Mouse (Mus musculus) bone marrow macrophage, adult 2 months (primary cell): Measurements from ENCODE around the gene Gm20388. TPM values are rescaled to one million over a fixed set of nuclear protein-coding genes. Genes with fewer than 3 reads are reported as not detected.

Experiments used
- H3K27ac ChIP-seq: 2 replicates; pipeline ENCODE4 v1.5.1; 2012; ENCODE audit warnings: low read depth, low read length; ENCODE audit not compliant: insufficient read depth
- H3K4me1 ChIP-seq: 2 replicates; pipeline ENCODE4 v1.6.1; 2012; ENCODE audit warnings: low read length; ENCODE audit not compliant: control insufficient read depth, insufficient read depth
- H3K4me3 ChIP-seq: 2 replicates; pipeline ENCODE4 v1.5.1; 2012; ENCODE audit warnings: mild to moderate bottlenecking, low read length, moderate library complexity; ENCODE audit not compliant: insufficient read depth
- CTCF ChIP-seq: IDR thresholded peaks from 2 replicates; pipeline ENCODE4 v1.5.1; 2012; ENCODE audit warnings: low read depth, mild to moderate bottlenecking, low read length, moderate library complexity
- POLR2A ChIP-seq: IDR thresholded peaks from 2 replicates; pipeline ENCODE4 v1.6.1; 2012; ENCODE audit warnings: mild to moderate bottlenecking, low read depth, low read length, borderline replicate concordance
- polyA plus RNA-seq: library from polyadenylated mRNA; stranded (reverse); fragments of >200 nt; gene quantifications from 2 replicates; pipeline ENCODE4 v1.2.4, GENCODE M21; 2012; ENCODE audit not compliant: missing spikeins, insufficient read depth, insufficient read length

Gene Gm20388
- polyA plus RNA-seq, 1 experiment: 32.7 TPM

DNA sequence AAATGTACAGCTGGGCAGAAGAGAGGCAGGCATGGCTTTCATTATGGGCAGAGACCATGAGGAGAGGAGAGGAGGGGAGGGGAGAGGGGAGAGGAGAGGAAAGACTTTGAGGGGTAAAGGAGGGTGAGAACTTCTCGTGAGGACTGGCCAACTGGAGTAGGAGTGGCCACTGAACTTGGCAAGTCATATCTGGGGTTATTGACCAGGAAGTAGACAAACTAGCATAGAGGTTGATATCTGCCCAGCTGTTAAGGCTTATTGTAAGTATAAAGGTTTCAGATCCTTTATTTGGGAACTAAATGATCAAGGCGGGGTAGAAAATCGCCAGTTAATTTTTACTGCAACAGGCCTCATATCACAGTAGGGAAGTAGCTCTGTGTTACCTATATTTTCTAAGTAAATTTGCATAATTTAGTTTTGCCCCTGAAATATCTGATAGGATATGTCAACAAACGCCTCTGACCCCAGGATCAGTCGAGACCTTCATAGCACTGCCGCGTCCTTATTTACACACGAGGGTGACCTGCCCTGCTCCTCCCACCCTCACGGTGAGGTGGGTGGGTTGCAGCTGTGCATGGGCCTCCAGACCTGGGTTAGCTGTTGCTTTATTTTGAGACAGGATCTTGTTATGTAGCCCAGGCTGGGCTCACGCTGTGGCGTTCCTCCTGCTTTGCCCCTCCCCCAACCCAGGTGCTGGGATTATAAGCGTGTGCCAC lies 2152.0 kb downstream of the Gm20388 start:
- no peak overlapping the region for H3K4me3 ChIP-seq
- TF ChIP-seq POLR2A (no peak), CTCF (no peak)

DNA sequence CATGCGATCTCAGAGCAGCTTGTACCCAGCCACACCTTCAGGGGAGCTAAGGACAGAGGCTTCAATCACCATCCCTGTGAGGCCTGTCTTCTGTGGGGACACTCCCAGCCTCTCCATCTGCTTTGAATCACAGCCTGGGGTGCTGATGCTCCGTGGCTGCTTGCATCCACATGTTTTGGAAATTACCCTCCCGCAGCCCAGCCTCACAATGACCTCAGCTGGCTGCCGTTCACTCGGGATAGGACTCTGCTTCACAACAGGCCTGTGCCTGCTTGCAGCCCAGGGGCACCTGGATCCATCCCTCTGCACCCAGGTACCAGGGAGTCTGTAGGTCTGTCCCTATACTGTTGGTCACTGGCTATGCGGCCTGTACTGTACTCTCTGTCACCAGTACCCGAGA lies 2153.7 kb downstream of the Gm20388 start:
- TF ChIP-seq POLR2A: no peak
- no peak for TF ChIP-seq CTCF
- Histone ChIP-seq H3K4me3 (no peak overlapping the region), H3K4me1 (no peaks in the 10 kb centered on the region), H3K27ac (no peak overlapping the region)

More for the DNA sequence above, 2152.0 kb downstream of the Gm20388 start:
- Histone ChIP-seq H3K27ac (no peak overlapping the region), H3K4me1 (no peaks in the 10 kb centered on the region)

DNA sequence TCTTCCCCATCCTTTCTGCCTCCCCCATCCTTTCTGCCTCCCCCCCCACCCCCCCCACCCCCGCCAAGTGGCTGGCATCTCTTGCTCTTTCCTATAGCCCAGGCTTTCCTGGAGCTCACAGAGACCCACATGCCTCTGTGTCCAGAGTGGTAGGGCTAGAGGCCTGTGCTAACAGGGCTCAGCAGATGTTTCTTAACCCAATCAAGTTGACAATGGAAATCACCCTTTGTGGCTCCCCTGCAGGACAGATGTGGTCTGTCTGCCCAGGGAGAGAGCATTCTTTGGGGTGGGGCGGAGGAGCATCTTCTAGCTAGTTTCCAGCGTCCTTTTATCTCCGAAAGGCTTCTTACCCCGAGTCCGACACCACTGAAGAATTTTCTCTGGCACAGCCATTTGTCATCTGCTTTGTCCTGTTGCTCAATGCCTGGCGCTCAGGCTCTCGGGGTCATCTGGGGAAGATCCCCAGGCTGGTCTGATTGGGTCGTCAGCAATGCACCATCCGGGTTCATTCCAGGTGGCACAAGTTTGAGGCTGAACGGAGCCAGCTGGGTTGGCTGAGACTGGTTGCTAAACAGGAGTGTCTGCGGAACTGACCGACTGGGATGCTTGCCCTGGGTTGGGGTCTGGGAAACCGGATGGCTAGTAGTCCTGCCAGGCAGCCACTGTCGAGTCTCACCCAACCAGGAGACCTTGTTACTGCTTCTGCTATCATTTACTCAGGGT lies 2157.3 kb downstream of the Gm20388 start:
- no peak overlapping the region for H3K4me3 ChIP-seq
- no peaks in the 10 kb centered on the region for H3K4me1 ChIP-seq
- no peak for TF ChIP-seq POLR2A
- TF ChIP-seq CTCF: no peak
- no peak overlapping the region for H3K27ac ChIP-seq

DNA sequence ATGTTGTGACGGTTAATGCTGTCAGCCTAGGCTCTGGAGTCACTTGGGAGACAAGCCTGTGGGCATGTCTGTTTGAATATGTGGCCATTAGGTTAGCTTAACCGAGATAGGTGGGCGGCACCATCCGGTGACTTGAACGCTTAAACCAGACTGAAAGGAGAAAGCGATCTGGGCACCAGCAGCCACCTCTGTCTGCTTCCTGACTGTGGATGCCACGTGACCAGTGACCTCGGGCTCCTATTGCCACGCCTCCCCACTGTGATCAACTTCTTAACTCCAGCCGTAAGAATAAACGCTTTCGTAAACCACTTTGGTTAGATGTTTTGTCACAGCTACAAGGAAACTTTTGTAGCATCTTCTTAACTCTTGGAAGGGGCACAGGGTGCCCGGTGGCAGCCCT lies 2158.0 kb downstream of the Gm20388 start:
- Histone ChIP-seq H3K27ac (no peak overlapping the region), H3K4me1 (no peaks in the 10 kb centered on the region), H3K4me3 (no peak overlapping the region)
- TF ChIP-seq CTCF: no peak
- TF ChIP-seq POLR2A: no peak

DNA sequence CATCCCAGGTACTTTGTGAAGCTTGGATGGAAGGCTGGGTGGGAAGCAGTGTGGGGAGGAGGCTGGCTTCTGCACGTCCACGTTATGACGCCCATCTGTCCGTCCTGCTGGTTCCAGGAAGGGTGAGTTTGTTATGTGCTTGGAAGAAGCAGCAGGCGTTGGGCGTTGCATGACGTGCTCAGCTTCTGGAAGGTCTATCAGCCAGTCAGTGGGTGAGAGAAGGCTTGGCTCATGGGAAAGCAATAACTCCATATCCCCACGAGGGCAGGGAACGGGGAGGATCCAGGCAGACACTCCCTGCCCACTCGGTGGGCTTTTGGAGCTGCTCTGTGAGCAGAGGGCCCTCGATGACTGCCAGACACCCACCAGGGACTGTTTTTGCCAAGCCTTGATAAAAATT lies 2158.6 kb downstream of the Gm20388 start:
- TF ChIP-seq POLR2A (no peak), CTCF (no peak)
- no peak overlapping the region for H3K4me3 ChIP-seq
- H3K4me1 ChIP-seq: no peaks in the 10 kb centered on the region
- no peak overlapping the region for H3K27ac ChIP-seq

DNA sequence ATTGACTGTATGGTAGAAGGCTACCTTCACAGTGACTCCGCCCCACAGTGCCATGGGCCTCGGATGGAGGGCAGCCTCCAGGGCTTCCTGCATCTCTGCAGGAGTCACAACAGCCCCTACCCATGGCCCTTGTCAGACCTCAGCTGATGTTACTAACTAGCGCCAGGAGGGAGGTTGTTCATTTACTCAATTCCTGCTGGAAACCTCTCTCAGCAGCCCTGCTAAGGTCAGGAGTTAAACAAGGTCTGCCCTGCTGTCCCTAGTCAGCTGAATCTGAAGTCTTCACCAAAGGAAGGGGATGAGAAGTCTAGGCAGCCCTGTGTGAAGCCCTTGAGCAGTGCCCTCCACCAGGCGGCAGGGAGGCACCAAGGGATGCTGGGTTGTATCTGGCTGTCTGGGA lies 2160.6 kb downstream of the Gm20388 start:
- TF ChIP-seq CTCF (no peak), POLR2A (no peak)
- no peaks in the 10 kb centered on the region for H3K4me1 ChIP-seq
- H3K4me3 ChIP-seq: no peak overlapping the region
- no peak overlapping the region for H3K27ac ChIP-seq

DNA sequence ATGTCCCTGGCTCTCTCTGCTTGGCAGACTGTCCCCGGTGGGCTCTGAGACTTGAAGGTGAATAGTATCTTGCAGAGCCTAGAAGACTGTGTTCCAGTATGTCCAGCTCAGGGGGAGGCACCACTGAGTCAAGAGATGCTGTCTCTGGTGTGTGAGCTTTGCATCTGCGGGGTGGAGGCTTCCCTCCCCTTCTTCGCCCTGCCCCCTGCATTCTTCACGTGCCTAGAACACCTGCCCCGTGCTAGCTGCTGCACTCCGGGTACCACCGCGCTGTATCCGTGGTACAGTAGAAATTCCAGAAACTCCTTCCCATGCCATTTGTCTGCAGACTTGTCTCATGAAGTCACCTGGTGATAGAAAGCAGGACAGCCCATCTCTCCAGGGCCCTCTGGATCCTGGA lies 2163.3 kb downstream of the Gm20388 start:
- Histone ChIP-seq H3K4me3 (no peak overlapping the region), H3K27ac (no peak overlapping the region), H3K4me1 (0 out of 2 replicates have a peak, but pooled peaks cover 2% of the 10 kb centered on the region)
- TF ChIP-seq CTCF (no peak), POLR2A (no peak)

DNA sequence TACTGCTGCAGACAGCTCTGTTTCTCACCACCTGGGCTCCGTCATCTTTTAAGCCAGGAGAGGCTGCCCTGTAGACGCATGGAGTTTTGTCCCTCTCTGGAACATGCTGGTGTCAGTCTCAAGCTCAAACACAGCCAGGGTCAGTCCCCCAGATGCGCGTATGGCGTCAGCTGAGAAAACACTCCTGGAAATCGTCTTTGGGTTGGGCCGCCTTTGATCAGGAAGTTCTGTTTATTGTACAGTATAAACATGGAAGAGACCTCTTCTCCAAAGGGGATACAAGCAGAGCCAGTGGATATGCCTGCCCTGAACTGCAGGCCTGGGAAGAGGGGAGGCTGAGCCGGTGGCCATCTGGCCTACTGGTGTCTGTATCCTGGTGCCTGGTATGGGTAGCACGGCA lies 2163.8 kb downstream of the Gm20388 start:
- Histone ChIP-seq H3K4me3 (no peak overlapping the region), H3K27ac (no peak overlapping the region), H3K4me1 (0 out of 2 replicates have a peak, but pooled peaks cover 2% of the 10 kb centered on the region)
- no peak for TF ChIP-seq CTCF
- no peak for TF ChIP-seq POLR2A

DNA sequence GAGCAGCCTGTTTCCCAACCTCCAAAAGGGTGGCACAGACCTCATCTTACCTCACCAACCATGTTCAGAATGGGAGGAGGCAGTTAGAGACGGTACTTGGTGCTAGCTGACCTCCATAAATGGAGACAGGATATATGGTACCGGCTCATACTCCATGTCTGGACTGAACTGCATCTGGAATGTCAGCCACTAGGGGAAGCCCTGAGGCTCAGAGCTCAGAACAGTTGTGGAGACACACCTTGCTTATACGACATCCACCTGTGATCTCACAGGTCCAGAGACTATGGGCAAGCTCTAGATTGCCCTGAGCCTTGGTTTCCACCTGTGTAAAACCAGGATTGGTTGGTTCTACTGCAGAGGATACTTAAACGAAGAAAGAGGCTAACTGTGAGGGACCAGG lies 2164.3 kb downstream of the Gm20388 start:
- TF ChIP-seq POLR2A: no peak
- TF ChIP-seq CTCF: no peak
- no peak overlapping the region for H3K27ac ChIP-seq
- H3K4me3 ChIP-seq: no peak overlapping the region
- 0 out of 2 replicates have a peak, but pooled peaks cover 2% of the 10 kb centered on the region for H3K4me1 ChIP-seq

DNA sequence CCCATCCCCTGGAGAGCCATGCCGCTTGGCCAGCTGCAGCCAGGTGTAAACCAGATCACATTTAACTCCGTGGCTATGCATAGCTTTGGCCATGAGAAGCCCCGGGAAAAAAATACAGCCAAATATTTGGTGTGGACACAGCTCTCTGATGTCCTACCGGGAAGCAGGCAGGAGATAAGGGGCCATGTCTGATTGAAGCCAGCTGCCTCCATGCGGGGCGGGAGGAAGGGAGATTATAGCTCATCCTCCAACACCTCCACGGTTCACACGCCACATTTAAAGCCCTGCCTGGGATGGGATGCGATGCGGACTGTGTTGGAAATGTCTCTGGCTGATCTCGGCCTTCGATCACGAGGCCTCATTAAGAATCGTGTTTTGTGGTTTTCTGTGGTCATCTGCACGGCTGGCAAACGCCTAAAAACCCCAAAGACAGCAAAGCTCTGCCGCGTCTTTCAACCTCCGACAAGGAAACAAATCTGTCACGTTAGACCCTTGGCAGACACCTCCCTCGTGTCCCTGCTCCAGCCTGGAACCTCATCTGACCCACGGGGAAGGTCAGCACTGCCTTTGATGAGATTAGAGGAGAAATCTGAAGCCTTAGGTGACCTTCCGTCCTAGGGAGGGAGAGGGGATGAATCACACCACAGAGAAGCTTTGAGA lies 2165.7 kb downstream of the Gm20388 start:
- 0 out of 2 replicates have a peak, but pooled peaks cover 2% of the 10 kb centered on the region for H3K4me1 ChIP-seq

More for the DNA sequence above, 2165.7 kb downstream of the Gm20388 start:
- Histone ChIP-seq H3K4me3 (no peak overlapping the region), H3K27ac (no peak overlapping the region)
- TF ChIP-seq POLR2A (no peak), CTCF (no peak)
